Mouse (Mus musculus) liver, embryonic 11.5 days (tissue): ENCODE results near the gene Dennd1c. TPM values are rescaled to one million over a fixed set of nuclear protein-coding genes. Genes with fewer than 3 reads are reported as not detected.

Experiments
- ATAC-seq: fragments of 200-750 bp; cut with Nextera tagmentation; replicated peaks from 2 replicates; pipeline ENCODE4 v1.8.0; 2017; ENCODE audit warnings: moderate number of reproducible peaks, mild to moderate bottlenecking, moderate TSS enrichment, moderate library complexity; ENCODE audit not compliant: low FRiP score
- DNase-seq: peaks from one replicate; pipeline ENCODE4 v3.0.0-alpha.2; 2017; ENCODE audit warnings: low spot score
- H3K27ac ChIP-seq: fragments of 300-500 bp; sonication (generic); 2 replicates; pipeline ENCODE4 v1.5.1; 2014; ENCODE audit warnings: mild to moderate bottlenecking, low read depth, low read length, control low read depth
- H3K27me3 ChIP-seq: fragments of 300-500 bp; sonication (generic); replicated peaks from 2 replicates; pipeline ENCODE4 v1.6.1; 2014; ENCODE audit warnings: low read length, mixed read lengths; ENCODE audit not compliant: control insufficient read depth, insufficient read depth
- H3K36me3 ChIP-seq: fragments of 300-500 bp; sonication (generic); 2 replicates; pipeline ENCODE4 v1.6.1; 2014; ENCODE audit warnings: mild to moderate bottlenecking, low read length, moderate library complexity, mixed read lengths; ENCODE audit not compliant: control insufficient read depth, insufficient read depth
- H3K4me1 ChIP-seq: fragments of 300-500 bp; sonication (generic); replicated peaks from 2 replicates; pipeline ENCODE4 v1.6.1; 2014; ENCODE audit warnings: low read length, mixed read lengths; ENCODE audit not compliant: control insufficient read depth, insufficient read depth
- H3K4me2 ChIP-seq: fragments of 300-500 bp; sonication (generic); 2 replicates; pipeline ENCODE4 v1.6.1; 2014; ENCODE audit warnings: mild to moderate bottlenecking, control low read depth, moderate library complexity
- H3K4me3 ChIP-seq: fragments of 300-500 bp; sonication (generic); 2 replicates; pipeline ENCODE4 v1.5.1; 2014; ENCODE audit warnings: low read depth, low read length, control low read depth
- H3K9ac ChIP-seq: fragments of 300-500 bp; sonication (generic); 2 replicates; pipeline ENCODE4 v1.6.1; 2014; ENCODE audit warnings: low read depth, low read length, control low read depth
- H3K9me3 ChIP-seq: fragments of 300-500 bp; sonication (generic); 2 replicates; pipeline ENCODE4 v1.6.1; 2016; ENCODE audit warnings: low read length, inconsistent platforms, mixed read lengths; ENCODE audit not compliant: control insufficient read depth
- WGBS: fragments of 180-500 bp; shearing (Covaris S2); extraction: QIAGEN DNeasy Blood & Tissue Kit; methylation state at CpG from one replicate; pipeline ENCODE4 v1.1.7; 2014; 5-methylcytosine and 5-hydroxymethylcytosine counted together
- polyA plus RNA-seq: library from polyadenylated mRNA; unstranded; fragments of >200 nt; fragmentation: Nextera tagmentation; extraction: Ambion mirVana; gene quantifications from 2 replicates; pipeline ENCODE4 v1.2.1, GENCODE M21; 2014

The Dennd1c gene
- polyA plus RNA-seq, 1 experiment from 2014 or later, result 2.1 TPM

DNA sequence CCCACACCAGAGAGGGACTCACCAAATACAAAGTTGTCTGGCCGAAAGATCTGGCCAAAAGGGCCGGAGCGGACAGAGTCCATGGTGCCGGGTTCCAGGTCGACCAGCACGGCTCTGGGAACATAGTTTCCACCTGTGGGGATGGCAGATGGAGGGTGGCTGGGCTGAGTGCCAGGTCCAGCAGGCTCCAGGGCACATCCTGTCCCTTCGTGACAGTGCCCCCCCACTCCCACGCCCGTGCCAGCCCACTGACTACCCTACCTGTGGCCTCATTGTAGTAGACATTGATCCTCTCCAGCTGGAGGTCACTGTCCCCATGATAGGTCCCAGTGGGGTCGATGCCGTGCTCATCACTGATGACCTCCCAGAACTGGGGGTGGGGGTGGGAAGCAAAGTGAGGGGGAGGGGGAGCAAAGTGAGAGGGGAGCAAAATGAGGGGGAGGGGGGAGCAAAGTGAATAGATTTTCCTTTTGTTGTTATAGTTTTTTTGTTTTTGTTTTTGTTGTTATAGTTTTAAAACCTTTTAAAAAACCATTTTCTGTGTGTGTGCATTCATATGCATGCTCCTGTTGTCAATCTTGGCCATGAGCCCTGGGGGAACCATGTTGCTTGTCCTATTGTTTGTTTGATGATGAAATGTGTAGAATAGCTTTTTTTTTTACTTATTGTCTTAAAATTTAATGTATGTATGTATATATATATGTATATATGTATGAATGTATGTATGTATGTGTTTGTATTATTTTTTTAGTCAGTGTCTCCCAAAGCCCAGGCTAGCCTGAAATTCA, 7.8 kb upstream of the Dennd1c start:
- no peak overlapping the region for H3K27ac ChIP-seq
- no peak overlapping the region for H3K4me3 ChIP-seq
- no peak overlapping the region for H3K9ac ChIP-seq
- peaks cover 21% of the 10 kb centered on the region for H3K27me3 ChIP-seq
- no peak overlapping the region for H3K4me2 ChIP-seq
- no peaks in the 10 kb centered on the region for H3K36me3 ChIP-seq
- WGBS, result 81% methylated on average over 11 of the region's 11 CpGs
- H3K4me1 ChIP-seq, result peaks cover 2% of the 10 kb centered on the region; the same call in 1 of the 2 replicates
- ATAC-seq, result no peak
- DNase-seq, result no peak
- H3K9me3 ChIP-seq, result no peaks in the 10 kb centered on the region

DNA sequence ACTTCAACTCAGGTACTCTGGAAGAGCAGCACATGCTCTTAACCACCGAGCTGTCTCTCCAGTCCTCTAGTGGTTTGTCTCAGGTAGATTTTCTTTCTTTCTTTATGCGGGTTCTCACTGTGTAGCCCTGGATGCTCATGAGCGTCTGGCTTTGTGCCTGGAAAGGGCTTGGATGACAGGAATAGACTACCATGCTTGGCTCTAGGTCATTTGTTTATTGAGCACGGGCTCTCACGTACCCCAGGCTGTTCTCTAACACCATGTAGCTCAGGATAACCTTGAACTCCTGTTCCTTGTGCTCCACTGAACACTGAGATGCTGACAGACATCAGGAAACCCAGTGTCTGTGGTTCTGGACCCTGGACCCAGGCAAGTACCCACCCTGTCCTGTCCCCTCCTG, 4.2 kb upstream of the Dennd1c start:
- 83% methylated on average over 5 of the region's 5 CpGs for WGBS
- ATAC-seq, result no peak
- H3K27ac ChIP-seq, result no peak overlapping the region

DNA sequence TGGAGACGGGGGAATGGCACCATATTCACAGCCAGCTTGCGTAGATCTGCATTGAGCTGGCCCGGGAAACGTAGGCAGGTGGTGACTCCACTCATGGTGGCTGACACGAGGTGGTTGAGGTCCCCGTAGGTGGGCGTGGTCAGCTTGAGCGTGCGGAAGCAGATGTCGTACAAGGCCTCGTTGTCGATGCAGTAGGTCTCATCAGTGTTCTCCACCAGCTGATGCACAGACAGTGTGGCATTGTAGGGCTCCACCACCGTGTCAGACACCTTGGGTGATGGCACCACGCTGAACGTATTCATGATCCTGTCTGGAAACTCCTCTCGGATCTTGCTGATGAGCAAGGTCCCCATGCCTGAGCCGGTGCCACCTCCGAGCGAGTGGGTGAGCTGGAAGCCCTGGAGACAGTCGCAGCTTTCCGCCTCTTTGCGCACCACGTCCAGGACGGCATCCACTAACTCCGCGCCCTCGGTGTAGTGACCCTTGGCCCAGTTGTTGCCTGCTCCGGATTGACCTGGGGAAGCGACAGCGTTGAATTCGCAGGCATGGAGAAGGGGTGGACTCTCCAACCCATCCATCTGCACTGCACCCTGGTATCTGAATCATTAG, 3.0 kb upstream of the Dennd1c start:
- DNase-seq, result no peak
- no peak overlapping the region for H3K4me2 ChIP-seq
- no peak overlapping the region for H3K9ac ChIP-seq
- WGBS, result 90% methylated on average over 31 of the region's 31 CpGs
- no peaks in the 10 kb centered on the region for H3K9me3 ChIP-seq
- H3K4me1 ChIP-seq, result peaks cover 6% of the 10 kb centered on the region; the same call in 1 of the 2 replicates
- no peaks in the 10 kb centered on the region for H3K36me3 ChIP-seq
- no peak overlapping the region for H3K4me3 ChIP-seq
- H3K27me3 ChIP-seq, result 0 out of 2 replicates have a peak, but pooled peaks cover 3% of the 10 kb centered on the region
- no peak overlapping the region for H3K27ac ChIP-seq
- ATAC-seq, result no peak

More for the DNA sequence above, 4.2 kb upstream of the Dennd1c start:
- no peaks in the 10 kb centered on the region for H3K36me3 ChIP-seq
- H3K27me3 ChIP-seq, result peaks cover 12% of the 10 kb centered on the region
- no peak for DNase-seq
- H3K4me3 ChIP-seq, result no peak overlapping the region
- H3K9me3 ChIP-seq, result no peaks in the 10 kb centered on the region
- peaks cover 8% of the 10 kb centered on the region for H3K4me1 ChIP-seq
- no peak overlapping the region for H3K4me2 ChIP-seq
- H3K9ac ChIP-seq, result no peak overlapping the region

DNA sequence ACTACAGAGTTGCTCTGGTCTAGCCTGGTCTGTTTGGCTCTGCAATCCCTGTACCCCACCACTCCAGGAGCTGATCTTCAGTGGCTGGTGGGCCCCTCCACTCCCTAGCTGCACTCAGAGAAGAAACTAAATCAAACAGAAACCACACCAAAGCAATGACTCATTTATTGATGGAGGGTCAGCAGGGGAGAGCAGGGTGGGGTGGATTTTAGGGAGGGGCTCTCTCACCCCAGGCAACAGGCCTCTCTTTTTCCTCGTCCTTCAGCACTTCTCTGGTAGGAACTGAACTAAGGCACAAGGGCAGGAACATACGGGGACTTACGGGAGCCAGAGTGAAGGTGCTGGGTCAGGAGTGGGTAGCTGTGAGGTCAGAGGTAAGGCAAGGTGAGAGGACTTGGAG, 1.6 kb upstream of the Dennd1c start:
- 65% methylated on average over 3 of the region's 3 CpGs for WGBS

DNA sequence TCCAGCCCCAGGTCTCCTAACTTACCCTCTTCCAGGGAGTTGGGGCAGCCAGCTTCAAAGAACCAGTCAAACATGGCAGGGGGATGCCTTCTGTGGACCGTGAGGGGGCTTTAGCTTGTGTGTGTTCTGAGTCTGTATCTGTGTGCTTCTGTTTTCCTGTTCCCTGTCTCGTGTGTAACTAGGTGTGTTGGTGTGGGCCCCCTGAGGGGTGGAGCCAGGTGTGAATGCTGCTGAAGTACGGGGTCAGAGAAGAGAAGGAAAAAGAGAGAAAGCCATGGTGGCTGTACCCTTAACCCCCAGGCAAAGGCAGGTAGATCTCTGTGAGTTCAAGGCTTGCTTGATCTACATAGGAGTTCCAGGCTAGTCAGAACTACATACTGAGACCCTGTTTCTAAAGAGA, 1.4 kb downstream of the Dennd1c start:
- Histone ChIP-seq H3K4me1 (peaks cover 6% of the 10 kb centered on the region; the same call in 1 of the 2 replicates), H3K27me3 (no peaks in the 10 kb centered on the region), H3K36me3 (no peaks in the 10 kb centered on the region), H3K27ac (no peak overlapping the region), H3K9ac (no peak overlapping the region), H3K4me3 (no peak overlapping the region), H3K9me3 (no peaks in the 10 kb centered on the region), H3K4me2 (no peak overlapping the region)
- 54% methylated on average over 3 of the region's 3 CpGs for WGBS
- no peak for ATAC-seq
- no peak for DNase-seq

More for the DNA sequence above, 1.6 kb upstream of the Dennd1c start:
- peaks cover 6% of the 10 kb centered on the region; the same call in 1 of the 2 replicates for H3K4me1 ChIP-seq
- no peak overlapping the region for H3K27ac ChIP-seq
- no peak overlapping the region for H3K9ac ChIP-seq
- no peak overlapping the region for H3K4me2 ChIP-seq
- DNase-seq (no peak), ATAC-seq (no peak)
- H3K9me3 ChIP-seq, result no peaks in the 10 kb centered on the region
- no peaks in the 10 kb centered on the region for H3K36me3 ChIP-seq
- no peak overlapping the region for H3K4me3 ChIP-seq
- H3K27me3 ChIP-seq, result no peaks in the 10 kb centered on the region

DNA sequence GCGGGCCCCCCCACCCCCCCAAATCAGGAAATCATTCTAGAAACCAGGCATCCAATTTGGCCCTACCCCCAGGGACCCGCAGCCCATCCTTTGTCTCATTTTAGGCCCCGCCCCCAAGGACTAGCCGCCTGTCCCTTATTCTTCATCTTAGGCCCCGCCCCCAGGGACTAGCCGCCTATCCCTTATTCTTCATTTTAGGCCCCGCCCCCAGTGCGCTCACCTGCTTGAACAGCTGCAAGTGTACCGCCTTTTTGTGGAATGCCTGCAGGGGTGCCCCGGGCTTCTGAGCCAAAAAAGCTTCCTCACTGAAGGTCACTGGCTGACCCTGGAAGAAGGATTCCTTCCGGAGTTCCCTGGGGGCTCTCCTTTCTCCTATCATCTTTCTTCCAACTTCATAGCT, 7.6 kb downstream of the Dennd1c start:
- no peaks in the 10 kb centered on the region; the same call in 1 of the 2 replicates for H3K4me1 ChIP-seq
- no peak overlapping the region for H3K27ac ChIP-seq
- no peak for DNase-seq
- no peak overlapping the region for H3K9ac ChIP-seq
- no peak overlapping the region for H3K4me3 ChIP-seq
- no peak; the same call in 1 of the 2 replicates for ATAC-seq
- H3K9me3 ChIP-seq, result no peaks in the 10 kb centered on the region
- WGBS, result 12% methylated on average over 11 of the region's 11 CpGs
- H3K36me3 ChIP-seq, result no peaks in the 10 kb centered on the region
- H3K4me2 ChIP-seq, result peak overlapping the region; percentile 22; the same call in 1 of the 2 replicates
- no peaks in the 10 kb centered on the region for H3K27me3 ChIP-seq

DNA sequence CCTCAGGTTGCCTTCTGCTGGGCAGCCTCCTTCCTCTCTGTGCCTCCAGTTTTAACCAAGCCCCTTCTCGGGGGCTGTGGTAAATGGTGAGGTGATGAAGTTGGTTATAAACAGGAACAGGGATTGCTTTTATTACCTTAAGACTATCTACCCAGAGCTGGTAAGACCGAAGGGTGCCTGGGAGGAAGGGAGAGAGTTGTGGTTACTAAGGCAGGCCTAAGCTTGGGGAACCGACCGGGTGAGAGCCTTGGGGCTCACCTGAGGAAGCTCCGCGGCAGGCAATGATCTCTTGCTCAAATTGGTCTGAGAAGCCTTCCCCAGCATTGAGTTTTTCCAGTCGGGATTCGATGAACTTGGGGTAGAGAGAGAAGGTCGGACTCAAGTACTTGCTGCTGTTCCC, 8.0 kb downstream of the Dennd1c start:
- no peaks in the 10 kb centered on the region for H3K9me3 ChIP-seq
- H3K4me1 ChIP-seq, result no peaks in the 10 kb centered on the region; the same call in 1 of the 2 replicates
- WGBS, result 16% methylated on average over 9 of the region's 9 CpGs
- H3K4me3 ChIP-seq, result no peak overlapping the region
- no peak overlapping the region for H3K27ac ChIP-seq
- peak overlapping the region; percentile 18; the same call in 1 of the 2 replicates for H3K4me2 ChIP-seq
- no peaks in the 10 kb centered on the region for H3K36me3 ChIP-seq
- no peak overlapping the region for H3K9ac ChIP-seq
- H3K27me3 ChIP-seq, result no peaks in the 10 kb centered on the region
- DNase-seq (no peak), ATAC-seq (no peak)

DNA sequence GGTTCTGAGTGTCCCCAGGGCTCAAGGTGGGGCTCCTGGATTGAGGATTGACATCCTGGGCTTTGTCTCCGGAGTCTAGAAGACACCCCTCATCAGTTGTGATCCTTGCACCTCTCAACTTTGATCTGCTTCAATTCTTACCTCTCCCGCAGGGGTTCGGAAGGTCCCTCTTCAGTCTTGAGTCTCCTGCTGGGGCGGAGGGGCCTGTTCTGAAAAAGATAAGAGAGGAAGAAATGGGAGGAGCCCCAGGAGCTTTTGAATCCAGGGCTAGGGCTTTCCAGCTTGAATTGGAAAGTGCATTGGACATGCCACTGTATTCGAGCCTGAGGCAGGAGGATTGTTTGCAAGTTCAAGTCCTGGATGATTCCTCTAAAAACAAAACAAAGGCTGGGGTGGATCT, 11.4 kb downstream of the Dennd1c start:
- no peak overlapping the region for H3K27ac ChIP-seq
- peaks cover 23% of the 10 kb centered on the region for H3K27me3 ChIP-seq
- no peak overlapping the region for H3K4me3 ChIP-seq
- no peak overlapping the region for H3K4me2 ChIP-seq
- H3K36me3 ChIP-seq, result no peaks in the 10 kb centered on the region
- H3K9me3 ChIP-seq, result no peaks in the 10 kb centered on the region
- peaks cover 8% of the 10 kb centered on the region for H3K4me1 ChIP-seq
- 35% methylated on average over 5 of the region's 5 CpGs for WGBS
- ATAC-seq, result peak; percentile 32; the same call in 1 of the 2 replicates
- no peak overlapping the region for H3K9ac ChIP-seq
- DNase-seq, result no peak
